In the genomic region with DNA sequence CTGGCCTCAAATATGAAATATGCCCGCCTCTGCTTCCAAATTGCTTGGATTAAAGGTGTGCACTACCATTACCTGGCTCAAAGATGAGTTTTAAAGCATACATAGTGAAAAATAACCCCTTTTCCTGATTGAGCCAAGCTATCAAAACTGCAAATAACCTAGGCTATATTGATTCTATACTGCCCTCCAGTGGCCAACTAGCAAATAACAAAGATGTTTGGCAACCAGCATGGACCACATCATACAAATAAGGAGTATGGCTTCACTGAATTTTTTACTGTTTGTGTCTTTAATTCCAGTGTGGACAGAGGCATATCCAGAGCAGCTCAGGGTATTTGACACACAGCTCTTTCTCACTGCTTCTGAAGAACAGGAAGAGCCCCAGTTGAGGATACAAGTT, we compare ENCODE assay signal across 8 mouse cellular contexts. TPM values are rescaled to one million over a fixed set of nuclear protein-coding genes. Genes with fewer than 3 reads are reported as not detected.
DNase-seq lines count a peak whose midpoint lies in the region; ATAC-seq and TF ChIP-seq lines count a peak whose summit lies in the region.
"Had no signal": no experiment of that assay in that cellular context is flagged by ENCODE, and none has a peak within 500 bp of the region (broad histone marks: within the 10 kb centered on the region; RNA-seq: fewer than 3 reads in every experiment).

No protein-coding gene starts in this region.

- peaks cover 29% of the 10 kb centered on the region for H3K27me3 ChIP-seq in Patski
- no peaks in the 10 kb centered on the region for H3K27me3 ChIP-seq in liver, adult 2 months (ENCODE audit: control insufficient read depth, insufficient read depth, low read length)
- no peaks in the 10 kb centered on the region for H3K27me3 ChIP-seq in neural tube, embryonic 11.5 days (ENCODE audit: control insufficient read depth, insufficient read depth, low read length)
- H3K27me3 ChIP-seq: neural tube, embryonic 12.5 days had no signal

- H3K4me3 ChIP-seq in liver, adult 2 months (ENCODE audit: insufficient read depth, low read depth, low read length) = no peak overlapping the region
- no peak overlapping the region for H3K4me3 ChIP-seq in neural tube, embryonic 11.5 days (ENCODE audit: low read depth, low read length)
- H3K4me3 ChIP-seq: neural tube, embryonic 12.5 days had no signal

- peak; percentile 53 for DNase-seq in right cerebral cortex, adult 18-20 months
- DNase-seq in right cerebral cortex, postnatal 14 days = no peak
- DNase-seq in Patski (ENCODE audit: low read depth, low spot score) = no peak
- DNase-seq in embryo, embryonic 10.5 days (ENCODE audit: low spot score) = peak; percentile 87
- peak; percentile 23 to 40 for DNase-seq in kidney, adult 8-10 months
- peak; percentile 41 for DNase-seq in liver, adult 2 months (ENCODE audit: extremely low read depth, low read depth, low spot score)
- peak; percentile 16 for DNase-seq in neural tube, embryonic 11.5 days (ENCODE audit: low spot score)

- H3K27ac ChIP-seq in liver, adult 2 months (replicated peaks; ENCODE audit: insufficient read depth, low read depth, low read length) = no peak overlapping the region
- no peak overlapping the region for H3K27ac ChIP-seq in neural tube, embryonic 11.5 days (ENCODE audit: low read depth, low read length)
- H3K27ac ChIP-seq: neural tube, embryonic 12.5 days had no signal

- peaks cover 1% of the 10 kb centered on the region; the same call in 1 of the 2 replicates for H3K4me1 ChIP-seq in liver, adult 2 months (ENCODE audit: control insufficient read depth, insufficient read depth, low read length)
- no peaks in the 10 kb centered on the region for H3K4me1 ChIP-seq in neural tube, embryonic 11.5 days (ENCODE audit: control insufficient read depth, insufficient read depth, low read length)
- H3K4me1 ChIP-seq: neural tube, embryonic 12.5 days had no signal

- no peak for TF ChIP-seq POLR2A in liver, adult 2 months (IDR thresholded peaks at IDR 0.05; ENCODE audit: extremely low read depth, insufficient read depth, low read length)

- H3K4me2 ChIP-seq in neural tube, embryonic 11.5 days (ENCODE audit: low read depth) = no peak overlapping the region
- H3K4me2 ChIP-seq: neural tube, embryonic 12.5 days had no signal

- in situ Hi-C loops in Patski (cut with MboI; ENCODE audit: low pct_unique_long_range_greater_than_20kb) = no loop called here

- CTCF ChIA-PET in Patski (lab: Charles Lee) = interaction anchor here (0.8 to 1.3 kb wide), 4 partner anchors 9 to 256 kb away, joined by 3 to 8 read pairs (median 3); no protein-coding TSS in a partner anchor

- no peak for ATAC-seq in Patski
- ATAC-seq in neural tube, embryonic 11.5 days (ENCODE audit: insufficient read depth, low FRiP score, low TSS enrichment) = no peak

- POLR2A ChIA-PET in Patski (lab: Charles Lee) = no interaction called here

- 5% methylated on average over 1 of the region's 1 CpGs for WGBS in liver, adult 2 months
- WGBS in neural tube, embryonic 11.5 days = 4% methylated on average over 1 of the region's 1 CpGs

- H3K9ac ChIP-seq in liver, adult 2 months (ENCODE audit: low read depth, low read length) = no peak overlapping the region
- no peak overlapping the region for H3K9ac ChIP-seq in neural tube, embryonic 11.5 days (ENCODE audit: low read length)
- H3K9ac ChIP-seq: neural tube, embryonic 12.5 days had no signal

- H3K9me3 ChIP-seq in neural tube, embryonic 11.5 days (ENCODE audit: control insufficient read depth, low read length) = no peaks in the 10 kb centered on the region
- H3K9me3 ChIP-seq: neural tube, embryonic 12.5 days had no signal

- peak; percentile 69 for TF ChIP-seq CTCF in Patski (IDR thresholded peaks at IDR 0.05)
- peak; percentile 49 for TF ChIP-seq CTCF in liver, adult 2 months (IDR thresholded peaks at IDR 0.05; ENCODE audit: low read depth, low read length)

- no peaks in the 10 kb centered on the region for H3K79me2 ChIP-seq in liver, adult 2 months (ENCODE audit: control insufficient read depth, insufficient read depth, low read length)

- no peaks in the 10 kb centered on the region for H3K36me3 ChIP-seq in liver, adult 2 months (ENCODE audit: control insufficient read depth, insufficient read depth, low read length)
- no peaks in the 10 kb centered on the region for H3K36me3 ChIP-seq in neural tube, embryonic 11.5 days (ENCODE audit: control insufficient read depth, insufficient read depth, low read length)
- H3K36me3 ChIP-seq: neural tube, embryonic 12.5 days had no signal

RNA-seq across cellular contexts. Expression of gene Ccr5, which starts 7.0 kb away (rescaled TPM):
- not detected for polyA plus RNA-seq in Patski (2021)
- 1.6 and 2.2 TPM in 2 replicates for total RNA-seq in liver, adult 2 months (2014; rRNA removed)
- polyA plus RNA-seq in liver, adult 2 months (2012; rRNA removed) = 1.0 and 2.0 TPM in 2 replicates
- polyA plus RNA-seq in neural tube, embryonic 11.5 days (2014; fragmentation: Nextera tagmentation; extraction: Ambion mirVana) = 0.25 and 1.0 TPM in 2 replicates

RNA-seq across cellular contexts. Expression of gene Ccr2, which starts 26.6 kb away (rescaled TPM):
- polyA plus RNA-seq in Patski (2021) = not detected
- 1.2 and 1.7 TPM in 2 replicates for total RNA-seq in liver, adult 2 months (2014; rRNA removed)
- 0.40 and 0.43 TPM in 2 replicates for polyA plus RNA-seq in liver, adult 2 months (2012; rRNA removed)
- polyA plus RNA-seq in neural tube, embryonic 11.5 days (2014; fragmentation: Nextera tagmentation; extraction: Ambion mirVana) = 0.27 and 0.77 TPM in 2 replicates

Comparison
In these comparisons a context has a peak if more than half of its experiments do, and no peak if none do; other contexts are left out.
1. DNase-seq: peak in right cerebral cortex, adult 18-20 months (single experiment), embryo, embryonic 10.5 days (single experiment), kidney, adult 8-10 months (2 of 2), liver, adult 2 months (single experiment) and neural tube, embryonic 11.5 days (single experiment); none in right cerebral cortex, postnatal 14 days (single experiment) and Patski (single experiment).